Mouse (Mus musculus) CH12.LX (cell line): Measurements from ENCODE around the gene Chchd6. TPM values are rescaled to one million over a fixed set of nuclear protein-coding genes. Genes with fewer than 3 reads are reported as not detected.

Experiments
- DNase-seq: peaks from one replicate; pipeline ENCODE4 v3.0.0-alpha.2; 2013; ENCODE audit errors: extremely low read depth
- H3K27ac ChIP-seq: 2 replicates; pipeline ENCODE4 v1.5.1; 2012; ENCODE audit warnings: low read depth, mild to moderate bottlenecking, control low read depth, moderate library complexity; ENCODE audit not compliant: insufficient read depth
- H3K27me3 ChIP-seq: replicated peaks from 2 replicates; pipeline ENCODE3; 2012; ENCODE audit warnings: inconsistent platforms
- H3K36me3 ChIP-seq, 2 experiments: replicated peaks in 1 of 2; 2 replicates each; pipeline versions ENCODE3 to v1.6.1; 2012; ENCODE audit warnings: inconsistent platforms in 1 of 2, low read length in 1 of 2, mild to moderate bottlenecking in 1 of 2, mixed read lengths in 1 of 2, moderate library complexity in 1 of 2; ENCODE audit not compliant: control insufficient read depth in 1 of 2, insufficient read depth in 1 of 2
- H3K4me1 ChIP-seq, 2 experiments: 2 replicates each; pipeline ENCODE4 v1.6.1; 2012; ENCODE audit warnings: inconsistent platforms in 1 of 2, moderate library complexity in 1 of 2; ENCODE audit not compliant: insufficient read depth in 2 of 2, control insufficient read depth in 1 of 2
- H3K4me2 ChIP-seq: 2 replicates; pipeline ENCODE4 v1.6.1; 2012; ENCODE audit warnings: low read depth, mild to moderate bottlenecking, control low read depth; ENCODE audit not compliant: poor library complexity, insufficient read depth, severe bottlenecking
- H3K4me3 ChIP-seq, 3 experiments: fragments of 150-350 bp in 1 of 3; sonication (generic) in 1 of 3; replicated peaks in 1 of 3; 2 replicates each; pipeline versions ENCODE3 to v1.5.1; 2011 to 2012; ENCODE audit warnings: low read depth in 2 of 3, low read length in 2 of 3, mild to moderate bottlenecking in 2 of 3, moderate library complexity in 2 of 3, control low read depth in 1 of 3, improper control_type of control experiment in 1 of 3, inconsistent platforms in 1 of 3, mixed read lengths in 1 of 3; ENCODE audit not compliant: poor library complexity in 1 of 3
- H3K79me2 ChIP-seq: replicated peaks from 2 replicates; pipeline ENCODE4 v1.6.1; 2012; ENCODE audit warnings: mild to moderate bottlenecking, moderate library complexity; ENCODE audit not compliant: control insufficient read depth, poor library complexity, insufficient read depth, severe bottlenecking; ENCODE audit errors: extremely low read depth
- H3K9ac ChIP-seq: 2 replicates; pipeline ENCODE4 v1.6.1; 2012; ENCODE audit warnings: low read depth, mild to moderate bottlenecking, control low read depth, moderate library complexity; ENCODE audit not compliant: insufficient read depth
- H3K9me3 ChIP-seq: replicated peaks from 2 replicates; pipeline ENCODE3; 2012; ENCODE audit warnings: low read length, inconsistent platforms, mixed read lengths
- BHLHE40 ChIP-seq: IDR thresholded peaks from 2 replicates; pipeline ENCODE4 v1.6.1; 2011; ENCODE audit warnings: mild to moderate bottlenecking, low read depth, low read length, improper control_type of control experiment
- CHD2 ChIP-seq: IDR thresholded peaks from 2 replicates; pipeline ENCODE4 v1.6.1; 2011; ENCODE audit warnings: low read length, improper control_type of control experiment
- CTCF ChIP-seq, 2 experiments: IDR thresholded peaks in 1 of 2; conservative IDR thresholded peaks in 1 of 2; 2 replicates each; pipeline ENCODE4 v1.5.1; 2011 to 2012; ENCODE audit warnings: low read depth in 2 of 2, low read length in 2 of 2, improper control_type of control experiment in 1 of 2, inconsistent platforms in 1 of 2, mild to moderate bottlenecking in 1 of 2, moderate library complexity in 1 of 2
- E2F4 ChIP-seq: IDR thresholded peaks from 2 replicates; pipeline ENCODE4 v1.6.1; 2011; ENCODE audit warnings: low read depth, low read length, improper control_type of control experiment; ENCODE audit not compliant: insufficient replicate concordance
- HCFC1 ChIP-seq: IDR thresholded peaks from 2 replicates; pipeline ENCODE4 v1.6.1; 2012; ENCODE audit warnings: low read depth, mild to moderate bottlenecking, inconsistent platforms, low read length, improper control_type of control experiment
- MAX ChIP-seq: IDR thresholded peaks from 2 replicates; pipeline ENCODE4 v1.6.1; 2011; ENCODE audit warnings: low read length, improper control_type of control experiment
- MEF2A ChIP-seq: IDR thresholded peaks from 2 replicates; pipeline ENCODE4 v1.6.1; 2014; ENCODE audit warnings: low read depth, mild to moderate bottlenecking, inconsistent platforms, low read length, improper control_type of control experiment, borderline replicate concordance
- NRF1 ChIP-seq: IDR thresholded peaks from 2 replicates; pipeline ENCODE4 v1.6.1; 2014; ENCODE audit warnings: low read depth, mild to moderate bottlenecking, inconsistent platforms, low read length, improper control_type of control experiment, moderate library complexity
- POLR2A ChIP-seq: IDR thresholded peaks from 2 replicates; pipeline ENCODE4 v1.6.1; 2011; ENCODE audit warnings: low read depth, mild to moderate bottlenecking, improper control_type of control experiment, low read length
- RAD21 ChIP-seq: IDR thresholded peaks from 2 replicates; pipeline ENCODE4 v1.6.1; 2011; ENCODE audit warnings: low read depth, mild to moderate bottlenecking, low read length, improper control_type of control experiment, moderate library complexity
- SMC3 ChIP-seq: IDR thresholded peaks from 2 replicates; pipeline ENCODE4 v1.6.1; 2011; ENCODE audit warnings: low read depth, low read length, improper control_type of control experiment
- TCF12 ChIP-seq: IDR thresholded peaks from 2 replicates; pipeline ENCODE4 v1.6.1; 2014; ENCODE audit warnings: low read depth, mild to moderate bottlenecking, inconsistent platforms, low read length, improper control_type of control experiment
- UBTF ChIP-seq: IDR thresholded peaks from 2 replicates; pipeline ENCODE4 v1.6.1; 2012; ENCODE audit warnings: low read depth, mild to moderate bottlenecking, inconsistent platforms, low read length, improper control_type of control experiment, moderate library complexity
- ZC3H11A ChIP-seq: IDR thresholded peaks from 2 replicates; pipeline ENCODE4 v1.6.1; 2012; ENCODE audit warnings: low read depth, mild to moderate bottlenecking, inconsistent platforms, low read length, improper control_type of control experiment
- ZKSCAN1 ChIP-seq: IDR thresholded peaks from 2 replicates; pipeline ENCODE4 v1.6.1; 2012; ENCODE audit warnings: low read depth, inconsistent platforms, low read length, improper control_type of control experiment, borderline replicate concordance
- dilution Hi-C: fragments of 300-500 bp; cut with MboI; formaldehyde crosslinking; loops from 2 replicates; pipeline ENCODE4 v1.14.3; 2020; ENCODE audit warnings: low sequenced_read_pairs; ENCODE audit not compliant: extremely low pct_unique_long_range_greater_than_20kb, extremely low pct_ligation_motif_present
- in situ Hi-C: fragments of 300-500 bp; cut with MboI; formaldehyde crosslinking; loops from 3 replicates; pipeline ENCODE4 v1.14.3; 2019; ENCODE audit warnings: low sequenced_read_pairs, low pct_ligation_motif_present, low pct_unique_long_range_greater_than_20kb, mixed read lengths
- polyA plus RNA-seq: library from polyadenylated mRNA; unstranded; fragments of >175 nt; gene quantifications from 2 replicates; pipeline ENCODE4 v1.2.1, GENCODE M21; 2012; ENCODE audit warnings: low read depth; ENCODE audit not compliant: insufficient read length
- total RNA-seq, 2 experiments: library from RNA; depleted of rRNA; stranded (reverse); fragments of 300-350 nt in 1 of 2; fragments of >200 nt in 1 of 2; gene quantifications; 2 replicates each; pipeline ENCODE4 v1.2.3; 2012 to 2014

Gene Chchd6
- total and polyA plus RNA-seq, 3 experiments, result 33.3 to 41.5 (median 41.3) TPM

DNA sequence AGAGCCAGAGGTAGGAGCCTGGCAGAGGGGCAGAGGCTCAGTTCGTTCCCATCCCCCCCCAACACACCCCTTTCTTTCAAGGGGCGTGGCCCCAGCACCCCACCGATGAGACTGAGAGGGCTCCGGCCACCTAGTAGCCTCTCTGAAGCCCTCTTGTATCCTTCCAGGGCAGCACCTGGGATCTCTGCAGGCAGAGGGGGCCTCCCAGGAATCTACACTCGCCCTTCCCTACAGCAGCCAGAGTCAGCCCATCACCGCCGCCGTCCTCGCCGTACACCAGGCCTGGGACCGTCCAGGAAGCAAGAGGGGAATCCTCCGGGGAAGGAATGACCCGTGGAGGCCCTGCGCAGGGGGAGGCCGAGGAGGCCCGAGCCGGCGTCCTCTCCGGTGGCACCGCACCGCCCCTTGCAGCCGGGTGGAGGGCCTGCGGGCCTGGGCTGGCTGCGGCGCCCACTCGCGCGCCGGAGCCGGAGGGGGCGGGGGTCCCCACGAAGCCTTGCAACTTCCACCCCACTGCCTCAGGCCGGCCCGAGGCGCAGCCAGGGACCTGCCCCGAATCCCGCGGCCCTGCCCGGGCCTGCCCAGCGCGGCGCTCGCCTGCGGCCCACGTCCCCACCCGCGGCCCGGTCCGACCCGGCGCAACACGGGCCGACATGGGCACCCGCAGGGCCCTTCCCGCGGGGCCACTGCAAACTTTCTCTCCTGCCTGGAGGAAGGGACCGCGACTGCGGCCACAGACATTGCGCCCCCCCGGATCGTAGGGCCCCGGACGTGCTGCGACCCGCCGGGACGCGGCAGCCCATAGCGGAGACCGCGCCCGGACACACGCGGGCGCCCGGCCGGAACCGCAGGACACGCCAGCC is 233.8 kb downstream of the Chchd6 start:
- no peaks in the 10 kb centered on the region for H3K9me3 ChIP-seq
- peak overlapping the region; percentile 44 for H3K4me2 ChIP-seq
- no peak for DNase-seq
- H3K27ac ChIP-seq, result no peak overlapping the region
- dilution Hi-C loops, result no loop called here
- H3K4me1 ChIP-seq, result peaks cover 25 to 53% of the 10 kb centered on the region in 2 experiments
- no peaks in the 10 kb centered on the region for H3K27me3 ChIP-seq
- peaks cover 8 to 32% of the 10 kb centered on the region in 2 experiments for H3K36me3 ChIP-seq
- H3K9ac ChIP-seq, result peak overlapping the region; percentile 81
- in situ Hi-C loops, result loop anchor here (5.0 kb wide), 1 partner anchor 101 kb away; no protein-coding TSS in a partner anchor
- TF ChIP-seq E2F4 (no peak), POLR2A (no peak), NRF1 (peak; percentile 48), TCF12 (no peak), ZKSCAN1 (no peak), SMC3 (no peak), HCFC1 (no peak), CHD2 (peak; percentile 31; the same call in 1 of the 2 replicates), MEF2A (0 out of 2 replicates have a peak, but pooled peaks have one; percentile 27), CTCF (conservative IDR thresholded peaks at IDR 0.05 in 1 of 2, IDR thresholded peaks at IDR 0.05 in 1 of 2; ENCODE audit: low read depth in 2 of 2, low read length in 2 of 2) (0 out of 4 replicates have a peak, but pooled peaks of 1 of the 2 experiments have one; percentile 4), BHLHE40 (no peak), UBTF (peak; percentile 59; the same call in 1 of the 2 replicates), ZC3H11A (no peak), MAX (no peak)
- peak overlapping the region; percentile 59 to 96 (median 84) for H3K4me3 ChIP-seq
- H3K79me2 ChIP-seq, result peaks cover 8% of the 10 kb centered on the region

GRCm38 (mm10) chr6:89360709-89361417 is 234.6 kb downstream of the Chchd6 start:
- H3K27me3 ChIP-seq, result no peaks in the 10 kb centered on the region
- no peak for DNase-seq
- H3K4me3 ChIP-seq, result peak overlapping the region; percentile 59 to 96 (median 84)
- H3K79me2 ChIP-seq, result peaks cover 8% of the 10 kb centered on the region
- dilution Hi-C loops (no loop called here), in situ Hi-C loops (loop anchor here (5.0 kb wide), 1 partner anchor 101 kb away; no protein-coding TSS in a partner anchor)
- no peak overlapping the region for H3K27ac ChIP-seq
- no peaks in the 10 kb centered on the region for H3K9me3 ChIP-seq
- peak overlapping the region; percentile 81; the same call in 1 of the 2 replicates for H3K9ac ChIP-seq
- peak overlapping the region; percentile 44 for H3K4me2 ChIP-seq
- H3K4me1 ChIP-seq, result peaks cover 31 to 61% of the 10 kb centered on the region in 2 experiments
- peaks cover 15 to 40% of the 10 kb centered on the region in 2 experiments for H3K36me3 ChIP-seq
- TF ChIP-seq MAX (no peak), RAD21 (peak; percentile 1)
